Mouse (Mus musculus): ENCODE measurements at regions not wholly inside any gene's neighbourhood (a gene's known extent, or its start where the extent isn't known, plus 50 kb on each side); places are given as distances from the start of the nearest gene placed in this dataset.

GRCm38 (mm10) chr6:49769904-49770720 is 52.4 kb upstream of the Npy start:
- no peak overlapping the region for H3K27ac ChIP-seq

More at GRCm38 (mm10) chr6:49769904-49770720, 52.4 kb upstream of the Npy start:
- H3K27me3 ChIP-seq (ENCODE audit: control insufficient read depth, insufficient read depth, low read length): no peaks in the 10 kb centered on the region
- H3K4me1 ChIP-seq (replicated peaks; ENCODE audit: control insufficient read depth in 2 of 2, insufficient read depth in 2 of 2, low read length in 1 of 2): no peaks in the 10 kb centered on the region
- ATAC-seq (ENCODE audit: insufficient read depth) (no peak), DNase-seq (ENCODE audit: low read depth in 3 of 3, low spot score in 3 of 3) (no peak)
- H3K36me3 ChIP-seq (replicated peaks; ENCODE audit: control insufficient read depth, insufficient read depth, low read depth): no peaks in the 10 kb centered on the region
- TF ChIP-seq EP300 (IDR thresholded peaks at IDR 0.05; ENCODE audit: low read depth): no peak
- TF ChIP-seq CTCF (IDR thresholded peaks at IDR 0.05; ENCODE audit: low read depth): no peak
- WGBS (ENCODE audit: insufficient replicate concordance): 62% methylated on average over 11 of the region's 11 CpGs
- no peaks in the 10 kb centered on the region for H3K9me3 ChIP-seq (ENCODE audit: control insufficient read depth, low read length)
- H3K4me2 ChIP-seq (ENCODE audit: low read depth): no peak overlapping the region
- H3K4me3 ChIP-seq (ENCODE audit: insufficient read depth in 1 of 2, low read depth in 2 of 2, low read length in 2 of 2): no peak overlapping the region
- H3K9ac ChIP-seq (replicated peaks): no peak overlapping the region

Measured in liver, embryonic 14.5 days (tissue).